Mouse (Mus musculus): ENCODE results near the gene Med17. TPM values are rescaled to one million over a fixed set of nuclear protein-coding genes. Genes with fewer than 3 reads are reported as not detected.

Med17 gene
- 49.2 TPM for polyA plus RNA-seq (2014; fragmentation: Illumina TruSeq; extraction: RNeasy Lipid Tissue Mini Kit (QIAGEN cat#74804); ENCODE audit: low read depth, low replicate concordance)

GRCm38 (mm10) chr9:15279649-15280490 is at the start of gene Med17:
Med17 (minus strand) TSS chr9:15279931.

GRCm38 (mm10) chr9:15306398-15307119 is 26.8 kb upstream of the Med17 start, which contains the start of gene 4931406C07Rik:
4931406C07Rik (minus strand) TSS chr9:15306448.

GRCm38 (mm10) chr9:15305503-15306397 is 26.0 kb upstream of the Med17 start, which contains the start of gene Taf1d:
Taf1d (plus strand) TSS chr9:15306214.

GRCm38 (mm10) chr9:15239042-15239925 is 40.4 kb downstream of the Med17 start, which contains the start of gene Vstm5:
Vstm5 (plus strand) TSS chr9:15239045.

Other genes starting within 250 kb of the Med17 start
- gene Panx1, start 234.5 kb downstream of the Med17 start, polyA plus RNA-seq (2014; fragmentation: Illumina TruSeq; extraction: RNeasy Lipid Tissue Mini Kit (QIAGEN cat#74804); ENCODE audit: low read depth, low replicate concordance) = 15.4 TPM
- not detected for gene Hephl1, start 167.8 kb downstream of the Med17 start, polyA plus RNA-seq (2014; fragmentation: Illumina TruSeq; extraction: RNeasy Lipid Tissue Mini Kit (QIAGEN cat#74804); ENCODE audit: low read depth, low replicate concordance)
- gene Vstm5, start 40.9 kb downstream of the Med17 start, polyA plus RNA-seq (2014; fragmentation: Illumina TruSeq; extraction: RNeasy Lipid Tissue Mini Kit (QIAGEN cat#74804); ENCODE audit: low read depth, low replicate concordance) = 8.5 TPM
- gene Taf1d, start 26.3 kb upstream of the Med17 start, polyA plus RNA-seq (2014; fragmentation: Illumina TruSeq; extraction: RNeasy Lipid Tissue Mini Kit (QIAGEN cat#74804); ENCODE audit: low read depth, low replicate concordance) = 342 TPM
- gene 4931406C07Rik, start 26.5 kb upstream of the Med17 start, polyA plus RNA-seq (2014; fragmentation: Illumina TruSeq; extraction: RNeasy Lipid Tissue Mini Kit (QIAGEN cat#74804); ENCODE audit: low read depth, low replicate concordance) = 343 TPM
- gene Cep295, start 77.9 kb upstream of the Med17 start, polyA plus RNA-seq (2014; fragmentation: Illumina TruSeq; extraction: RNeasy Lipid Tissue Mini Kit (QIAGEN cat#74804); ENCODE audit: low read depth, low replicate concordance) = 38.7 TPM
- gene Smco4, start 213.5 kb upstream of the Med17 start, polyA plus RNA-seq (2014; fragmentation: Illumina TruSeq; extraction: RNeasy Lipid Tissue Mini Kit (QIAGEN cat#74804); ENCODE audit: low read depth, low replicate concordance) = 6.3 TPM

All from sigmoid colon, adult 10 weeks (tissue).